Mouse (Mus musculus) T-helper 1 cell (primary cell): ENCODE results near the gene Tmem101.

Experiments used
- in situ Hi-C: fragments of 300-600 bp; cut with MboI, MseI; formaldehyde crosslinking; loops from one replicate; pipeline ENCODE4 v1.15.1; 2025; ENCODE audit warnings: high pct_unique_total_duplicates

The Tmem101 gene

GRCm38 (mm10) chr11:102156786-102157089 lies 534 bp upstream of the Tmem101 start:
- in situ Hi-C loops = no loop called here

GRCm38 (mm10) chr11:102147213-102147989 lies 8.8 kb downstream of the Tmem101 start:
- in situ Hi-C loops = loop anchor here (5.0 kb wide), 1 partner anchor 90 kb away; no protein-coding TSS in a partner anchor

DNA sequence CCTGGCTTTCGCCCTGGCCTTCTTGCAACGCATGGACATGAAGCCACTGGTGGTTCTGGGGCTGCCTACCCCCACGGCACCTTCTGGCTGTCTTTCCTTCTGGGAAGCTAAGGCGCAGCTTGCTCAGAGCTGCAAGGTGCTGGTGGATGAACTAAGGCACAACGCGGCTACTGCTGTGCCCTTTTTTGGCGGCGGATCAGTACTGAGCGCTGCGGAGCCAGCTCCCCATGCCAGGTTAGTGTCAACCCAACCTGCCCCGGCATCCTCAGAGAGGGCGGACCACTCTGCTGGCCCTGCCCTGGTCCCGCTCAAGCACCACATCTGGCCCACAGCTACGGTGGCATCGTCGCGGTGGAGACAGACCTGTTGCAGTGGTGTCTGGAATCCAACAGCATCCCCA lies 9.7 kb downstream of the Tmem101 start:
- in situ Hi-C loops = loop anchor here (5.0 kb wide), 1 partner anchor 89 kb away; no protein-coding TSS in a partner anchor

DNA sequence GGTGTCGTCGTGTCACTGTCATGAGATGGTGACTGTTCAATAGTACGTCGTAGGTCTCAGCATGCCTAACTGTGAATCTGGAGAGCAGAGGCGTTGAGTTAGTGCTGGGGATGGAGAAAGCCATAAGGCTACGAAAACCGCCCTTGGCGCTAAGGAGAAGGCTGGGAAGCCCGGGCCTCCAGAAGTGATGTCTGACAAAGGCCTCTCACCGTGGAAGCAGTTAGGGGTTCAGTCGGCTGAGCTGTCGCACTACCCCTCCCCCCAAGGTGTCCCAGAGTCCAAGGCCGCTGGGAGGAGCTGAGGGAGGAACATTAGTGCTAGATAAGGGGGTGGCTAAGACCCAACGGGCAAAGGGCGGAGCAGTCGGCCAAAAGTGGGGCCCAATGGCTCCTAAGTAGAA lies 10.2 kb downstream of the Tmem101 start:
- in situ Hi-C loops = loop anchor here (5.0 kb wide), 1 partner anchor 89 kb away; no protein-coding TSS in a partner anchor

GRCm38 (mm10) chr11:102145471-102146001 lies 10.7 kb downstream of the Tmem101 start, which contains the start of gene Nags:
Nags (plus strand) TSS chr11:102145513.
- in situ Hi-C loops = loop anchor here (5.0 kb wide), 1 partner anchor 88 kb away; no protein-coding TSS in a partner anchor

DNA sequence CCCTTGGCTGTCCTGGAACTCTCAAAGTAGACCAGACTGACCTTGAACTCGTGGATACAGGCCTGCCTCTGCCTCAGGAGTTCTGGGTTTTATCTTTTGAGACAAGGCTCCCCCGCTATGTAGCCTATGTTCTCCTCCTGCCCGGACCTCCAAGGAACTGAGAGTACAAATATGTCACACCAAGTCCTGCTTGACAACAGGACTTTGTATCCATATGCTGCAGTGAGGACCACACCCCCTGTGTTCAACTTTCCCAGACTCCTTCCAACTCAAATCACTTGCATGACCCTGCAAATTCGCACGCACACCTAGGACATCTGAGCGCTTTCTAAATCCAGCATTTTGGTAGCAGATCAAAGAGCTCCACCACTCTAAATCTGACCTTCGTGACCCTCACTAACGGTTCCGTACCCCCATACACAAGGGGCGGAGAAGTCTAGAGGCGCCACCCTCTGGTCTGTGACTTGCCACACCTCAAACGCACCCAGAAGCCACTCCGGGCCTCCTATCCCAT lies 11.2 kb downstream of the Tmem101 start:
- in situ Hi-C loops = loop anchor here (5.0 kb wide), 1 partner anchor 88 kb away; no protein-coding TSS in a partner anchor

- in situ Hi-C loops = no loop called here
These were observed 13.8 kb downstream of the Tmem101 start for GRCm38 (mm10) chr11:102142355-102142754.

GRCm38 (mm10) chr11:102140508-102140907 lies 15.7 kb downstream of the Tmem101 start:
- in situ Hi-C loops = no loop called here

DNA sequence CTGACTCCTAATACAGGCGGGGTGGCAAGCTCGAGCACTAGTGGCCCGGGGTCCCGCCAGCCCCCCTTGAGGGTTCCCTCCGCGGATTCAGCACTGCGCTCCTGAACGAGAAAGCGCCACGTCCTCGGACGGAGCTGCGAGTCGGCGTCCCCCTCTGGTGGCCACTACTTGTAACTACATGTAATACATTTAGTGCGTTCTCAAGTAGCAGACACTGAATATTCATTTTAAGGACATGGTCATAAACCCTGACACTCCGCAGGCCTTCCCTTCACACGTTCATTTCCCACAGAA lies 17.8 kb downstream of the Tmem101 start:
- in situ Hi-C loops = no loop called here

DNA sequence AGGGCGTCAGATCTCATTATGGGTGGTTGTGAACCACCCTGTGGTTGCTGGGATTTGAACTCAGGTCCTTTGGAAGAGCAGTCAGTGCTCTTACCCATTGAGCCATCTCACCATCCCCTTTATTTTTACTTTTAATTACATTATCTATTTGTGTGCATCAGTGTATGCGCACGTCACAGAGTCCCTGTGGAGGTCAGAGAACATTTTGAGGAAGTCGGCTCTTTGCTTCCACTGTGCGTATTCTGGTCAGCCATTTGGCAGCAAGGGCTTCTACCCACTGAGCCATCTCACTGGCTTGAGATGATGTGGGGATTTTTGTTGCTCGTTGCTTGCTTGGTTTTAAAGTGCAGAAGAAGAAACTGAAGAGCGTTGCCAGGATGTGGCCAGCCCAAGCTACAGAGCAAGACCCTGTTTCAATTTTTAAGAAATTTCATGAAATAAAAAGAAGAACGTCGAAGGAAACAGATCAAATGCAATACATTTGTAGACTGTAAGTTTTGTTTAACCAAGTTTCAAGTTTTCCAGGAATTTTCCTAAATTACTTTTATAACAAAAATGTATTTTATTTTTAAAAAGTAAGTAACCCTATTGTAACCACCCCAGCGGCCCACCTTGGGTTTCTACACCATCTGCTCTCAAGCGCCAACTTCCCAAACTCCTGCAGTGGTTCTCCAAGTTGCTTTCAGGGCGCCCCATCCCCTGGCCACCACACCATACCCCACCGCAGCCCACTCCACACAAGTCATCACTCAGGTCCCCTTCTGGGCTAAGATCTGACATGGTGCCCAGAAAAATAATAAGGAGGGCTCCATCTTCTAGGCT lies 18.4 kb downstream of the Tmem101 start:
- in situ Hi-C loops = no loop called here

- in situ Hi-C loops = no loop called here
These were observed 21.7 kb downstream of the Tmem101 start for GRCm38 (mm10) chr11:102134516-102134915.

GRCm38 (mm10) chr11:102117386-102117785 lies 38.8 kb downstream of the Tmem101 start:
- in situ Hi-C loops = no loop called here

GRCm38 (mm10) chr11:102116241-102116640 lies 40.0 kb downstream of the Tmem101 start:
- in situ Hi-C loops = no loop called here

DNA sequence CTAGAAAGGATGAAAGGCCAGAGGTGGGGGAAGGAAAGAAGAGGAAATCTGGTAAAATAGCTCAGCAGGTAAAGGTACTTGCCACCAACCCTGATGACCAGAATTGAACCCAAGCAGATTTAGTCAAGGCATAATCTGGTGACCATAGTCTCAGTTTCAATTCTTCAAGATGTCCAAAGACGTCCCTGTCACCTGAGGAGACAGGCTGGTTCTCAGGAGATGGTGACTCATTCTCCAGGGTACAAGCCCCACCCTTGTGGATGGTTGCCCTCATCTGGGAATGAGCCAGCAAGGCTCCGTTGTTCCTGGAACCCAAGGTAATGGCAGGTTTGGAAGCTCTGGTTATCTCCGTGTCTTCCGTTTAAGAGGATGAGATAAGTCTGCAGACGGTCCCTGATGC lies 44.6 kb downstream of the Tmem101 start:
- in situ Hi-C loops = no loop called here

GRCm38 (mm10) chr11:102107732-102108131 lies 48.5 kb downstream of the Tmem101 start, which contains the start of gene Pyy:
Pyy (minus strand) TSS chr11:102107832.
- in situ Hi-C loops = no loop called here

- in situ Hi-C loops = no loop called here
These were observed 49.3 kb downstream of the Tmem101 start for GRCm38 (mm10) chr11:102106911-102107310.
